ENCODE assay signal across 13 mouse cellular contexts in genomic region chrX:70817771-70818170, GRCm38 (mm10).
DNase-seq lines count a peak whose midpoint lies in the region; ATAC-seq lines count a peak whose summit lies in the region.
"Had no signal": no experiment of that assay in that cellular context is flagged by ENCODE, and none has a peak within 500 bp of the region (broad histone marks: within the 10 kb centered on the region; RNA-seq: fewer than 3 reads in every experiment).

No protein-coding gene starts in this region.

- DNase-seq in layer of hippocampus, adult 11-12 months (ENCODE audit: low spot score), result peak; percentile 4
- no peak for DNase-seq in layer of hippocampus, postnatal 25 days (ENCODE audit: extremely low spot score in 1 of 2, low spot score in 1 of 2)
- peak; percentile 75 for DNase-seq in cerebellum, adult 9-10 months
- DNase-seq in lung, postnatal 25 days (ENCODE audit: low spot score), result peak; percentile 24
- no peak for DNase-seq in natural killer cell, adult 2 months (ENCODE audit: low spot score in 2 of 2)
- DNase-seq in liver, embryonic 11.5 days (ENCODE audit: low spot score), result no peak
- DNase-seq: left cerebral cortex, postnatal 4 days had no signal

- WGBS in heart, embryonic 14.5 days, result 40% methylated on average over 1 of the region's 1 CpGs
- WGBS in liver, embryonic 11.5 days, result 70% methylated on average over 1 of the region's 1 CpGs

- no peak overlapping the region for H3K9ac ChIP-seq in heart, embryonic 14.5 days (ENCODE audit: low read length)
- H3K9ac ChIP-seq in liver, embryonic 11.5 days (ENCODE audit: low read depth, low read length), result no peak overlapping the region
- H3K9ac ChIP-seq: hindbrain, embryonic 12.5 days had no signal

- peak overlapping the region; percentile 40 to 76; a peak in 3 of 4 replicates for H3K27ac ChIP-seq in heart, embryonic 14.5 days (replicated peaks in 1 of 2; ENCODE audit: control insufficient read depth in 1 of 2, insufficient read depth in 1 of 2, low read depth in 2 of 2, low read length in 2 of 2)
- H3K27ac ChIP-seq in liver, embryonic 11.5 days (ENCODE audit: low read depth, low read length), result no peak overlapping the region
- H3K27ac ChIP-seq: hindbrain, embryonic 12.5 days; midbrain, embryonic 10.5 days; stomach, postnatal 0 days had no signal

- H3K4me1 ChIP-seq in heart, embryonic 14.5 days (ENCODE audit: control insufficient read depth in 2 of 2, insufficient read depth in 2 of 2, low read length in 2 of 2), result peaks cover 4 to 15% of the 10 kb centered on the region in 2 experiments
- no peaks in the 10 kb centered on the region for H3K4me1 ChIP-seq in liver, embryonic 11.5 days (replicated peaks; ENCODE audit: control insufficient read depth, insufficient read depth, low read length)
- H3K4me1 ChIP-seq: hindbrain, embryonic 12.5 days; midbrain, embryonic 10.5 days had no signal

- no peak overlapping the region for H3K4me2 ChIP-seq in heart, embryonic 14.5 days (ENCODE audit: low read length)
- H3K4me2 ChIP-seq in liver, embryonic 11.5 days, result no peak overlapping the region
- H3K4me2 ChIP-seq: hindbrain, embryonic 12.5 days had no signal

- H3K27me3 ChIP-seq in heart, embryonic 14.5 days (ENCODE audit: control insufficient read depth, insufficient read depth, low read length), result no peaks in the 10 kb centered on the region
- no peaks in the 10 kb centered on the region for H3K27me3 ChIP-seq in liver, embryonic 11.5 days (replicated peaks; ENCODE audit: control insufficient read depth, insufficient read depth, low read length)
- H3K27me3 ChIP-seq: hindbrain, embryonic 12.5 days had no signal

- ATAC-seq in heart, embryonic 14.5 days (ENCODE audit: insufficient number of reproducible peaks, insufficient read depth, low FRiP score, low read depth), result peak; percentile 47; the same call in 1 of the 2 replicates
- no peak for ATAC-seq in liver, embryonic 11.5 days (replicated peaks; ENCODE audit: low FRiP score)
- ATAC-seq: intestine, postnatal 0 days had no signal

- no peaks in the 10 kb centered on the region for H3K36me3 ChIP-seq in heart, embryonic 14.5 days (ENCODE audit: control insufficient read depth, insufficient read depth, low read length)
- H3K36me3 ChIP-seq in liver, embryonic 11.5 days (ENCODE audit: control insufficient read depth, insufficient read depth, low read length), result no peaks in the 10 kb centered on the region
- H3K36me3 ChIP-seq: hindbrain, embryonic 12.5 days; midbrain, embryonic 10.5 days had no signal

- no peaks in the 10 kb centered on the region for H3K9me3 ChIP-seq in heart, embryonic 14.5 days (ENCODE audit: control insufficient read depth, low read length)
- no peaks in the 10 kb centered on the region for H3K9me3 ChIP-seq in liver, embryonic 11.5 days (ENCODE audit: control insufficient read depth, low read length)
- H3K9me3 ChIP-seq: hindbrain, embryonic 12.5 days; midbrain, embryonic 10.5 days had no signal

- no peak overlapping the region for H3K4me3 ChIP-seq in heart, embryonic 14.5 days (ENCODE audit: control insufficient read depth in 1 of 2, insufficient read depth in 1 of 2, low read depth in 1 of 2, low read length in 2 of 2)
- H3K4me3 ChIP-seq in liver, embryonic 11.5 days (ENCODE audit: low read depth, low read length), result no peak overlapping the region
- H3K4me3 ChIP-seq: hindbrain, embryonic 12.5 days; midbrain, embryonic 10.5 days; myocyte had no signal

Comparison
In these comparisons a context has a peak if more than half of its experiments do, and no peak if none do; other contexts are left out.
1. DNase-seq: peak in layer of hippocampus, adult 11-12 months (single experiment), cerebellum, adult 9-10 months (single experiment) and lung, postnatal 25 days (single experiment); none in layer of hippocampus, postnatal 25 days (0 of 2), natural killer cell, adult 2 months (0 of 2) and liver, embryonic 11.5 days (single experiment).